8 mouse cellular contexts compared by ENCODE assay signal in the genomic region with DNA sequence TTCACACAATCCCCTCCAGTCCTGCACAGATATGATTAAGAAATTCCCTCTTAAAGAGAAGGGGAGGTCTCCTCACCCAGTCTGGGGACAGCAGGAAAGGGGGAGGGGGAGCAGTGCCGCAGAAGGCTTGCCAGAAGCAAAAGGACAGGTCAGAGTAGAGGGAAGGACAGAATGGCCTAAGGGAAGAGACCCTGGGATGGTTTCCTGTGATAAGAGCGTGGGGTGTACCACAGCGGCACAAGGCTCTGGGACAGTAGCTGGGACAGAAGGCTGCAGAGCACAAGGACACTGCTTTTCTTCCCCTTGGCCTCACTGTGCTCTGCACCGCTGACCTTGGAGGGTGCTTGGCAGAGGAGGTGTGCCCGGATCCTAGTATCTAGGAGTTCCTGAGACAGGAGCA. TPM values are rescaled to one million over a fixed set of nuclear protein-coding genes. Genes with fewer than 3 reads are reported as not detected.
A peak's percentile ranks its signal among the peaks of the same experiment; 100 is the strongest.
DNase-seq lines count a peak whose midpoint lies in the region; ATAC-seq lines count a peak whose summit lies in the region.

No protein-coding gene starts in this region.

- no peaks in the 10 kb centered on the region for H3K36me3 ChIP-seq in heart, embryonic 10.5 days
- no peaks in the 10 kb centered on the region for H3K36me3 ChIP-seq in hindbrain, embryonic 12.5 days

- H3K27me3 ChIP-seq in heart, embryonic 10.5 days (ENCODE audit: insufficient read depth, poor library complexity, severe bottlenecking), result 0 out of 2 replicates have a peak, but pooled peaks cover 5% of the 10 kb centered on the region
- H3K27me3 ChIP-seq in hindbrain, embryonic 12.5 days, result peaks cover 16% of the 10 kb centered on the region

- peaks cover 55% of the 10 kb centered on the region for H3K4me1 ChIP-seq in heart, embryonic 10.5 days
- H3K4me1 ChIP-seq in hindbrain, embryonic 12.5 days, result peaks cover 27% of the 10 kb centered on the region

- H3K4me2 ChIP-seq in hindbrain, embryonic 12.5 days (replicated peaks), result peak overlapping the region; percentile 45

- intact Hi-C loops in heart, postnatal 36 days (cut with DNase I), result no loop called here
- intact Hi-C loops in gastrocnemius, postnatal 14 days (cut with DNase I; ENCODE audit: low total_unique reads), result no loop called here

- H3K9me3 ChIP-seq in heart, embryonic 10.5 days, result no peaks in the 10 kb centered on the region
- H3K9me3 ChIP-seq in hindbrain, embryonic 12.5 days (replicated peaks), result no peaks in the 10 kb centered on the region

- H3K4me3 ChIP-seq in heart, embryonic 10.5 days, result peak overlapping the region; percentile 53
- H3K4me3 ChIP-seq in hindbrain, embryonic 12.5 days, result 0 out of 2 replicates have a peak overlapping the region, but pooled peaks have one; percentile 2

- H3K9ac ChIP-seq in hindbrain, embryonic 12.5 days, result no peak overlapping the region

- DNase-seq in heart, embryonic 10.5 days (ENCODE audit: low spot score), result peak; percentile 82
- DNase-seq in heart, postnatal 36 days, result no peak
- peak; percentile 67 for DNase-seq in adrenal gland, postnatal 14 days
- no peak for DNase-seq in gastrocnemius, postnatal 14 days
- no peak for DNase-seq in natural killer cell, adult 2 months (ENCODE audit: low spot score in 2 of 2)
- DNase-seq in frontal cortex, postnatal 14 days (ENCODE audit: low spot score in 2 of 2), result no peak

- H3K27ac ChIP-seq in heart, embryonic 10.5 days, result peak overlapping the region; percentile 97
- peak overlapping the region; percentile 66 for H3K27ac ChIP-seq in hindbrain, embryonic 12.5 days

- 10% methylated on average over 5 of the region's 5 CpGs for WGBS in heart, embryonic 10.5 days
- WGBS in hindbrain, embryonic 12.5 days, result 44% methylated on average over 5 of the region's 5 CpGs

- ATAC-seq in hindbrain, embryonic 12.5 days (ENCODE audit: low FRiP score), result no peak
- 0 out of 2 replicates have a peak, but pooled peaks have one; percentile 14 for ATAC-seq in megakaryocyte-erythroid progenitor cell, adult 5-6 weeks (replicated peaks; ENCODE audit: low FRiP score, low TSS enrichment, poor library complexity, severe bottlenecking)

RNA-seq across cellular contexts. Expression of a gene that starts 31.8 kb away (rescaled TPM):
- polyA plus RNA-seq in heart, embryonic 10.5 days (2016; fragmentation: Nextera tagmentation; extraction: Ambion mirVana), result 20.8 and 21.4 TPM in 2 replicates
- total RNA-seq in heart, postnatal 36 days (2021), result 1 to 10 TPM; 3.9 to 4.0 TPM
- total RNA-seq in adrenal gland, postnatal 14 days (2021), result 15.6 and 16.0 TPM in 2 replicates
- 33.9 and 36.8 TPM in 2 replicates for polyA plus RNA-seq in hindbrain, embryonic 12.5 days (2016; fragmentation: Nextera tagmentation; extraction: Ambion mirVana)
- 10.4 and 13.8 TPM in 2 replicates for total RNA-seq in megakaryocyte-erythroid progenitor cell, adult 5-6 weeks (2014; fragmentation: Nextera tagmentation)
- 4.2 and 13.3 TPM in 2 replicates for total RNA-seq in megakaryocyte-erythroid progenitor cell, adult 5-6 weeks (2017)
- 1 to 10 TPM; 3.0 to 3.3 TPM for total RNA-seq in gastrocnemius, postnatal 14 days (2021)

Comparison
In these comparisons a context has a peak if more than half of its experiments do, and no peak if none do; other contexts are left out.
1. DNase-seq: peak in heart, embryonic 10.5 days (single experiment) and adrenal gland, postnatal 14 days (single experiment); none in heart, postnatal 36 days (0 of 2), gastrocnemius, postnatal 14 days (single experiment), natural killer cell, adult 2 months (0 of 2) and frontal cortex, postnatal 14 days (0 of 2).